Mouse (Mus musculus): ENCODE results near the gene Fam149b.
A peak's percentile ranks its signal among the peaks of the same experiment; 100 is the strongest.
"Not testable (repeated sequence)": the region's sequence is repeated elsewhere in the genome, so short reads cannot be mapped to it uniquely, and the experiment has no call there.

The Fam149b gene

DNA sequence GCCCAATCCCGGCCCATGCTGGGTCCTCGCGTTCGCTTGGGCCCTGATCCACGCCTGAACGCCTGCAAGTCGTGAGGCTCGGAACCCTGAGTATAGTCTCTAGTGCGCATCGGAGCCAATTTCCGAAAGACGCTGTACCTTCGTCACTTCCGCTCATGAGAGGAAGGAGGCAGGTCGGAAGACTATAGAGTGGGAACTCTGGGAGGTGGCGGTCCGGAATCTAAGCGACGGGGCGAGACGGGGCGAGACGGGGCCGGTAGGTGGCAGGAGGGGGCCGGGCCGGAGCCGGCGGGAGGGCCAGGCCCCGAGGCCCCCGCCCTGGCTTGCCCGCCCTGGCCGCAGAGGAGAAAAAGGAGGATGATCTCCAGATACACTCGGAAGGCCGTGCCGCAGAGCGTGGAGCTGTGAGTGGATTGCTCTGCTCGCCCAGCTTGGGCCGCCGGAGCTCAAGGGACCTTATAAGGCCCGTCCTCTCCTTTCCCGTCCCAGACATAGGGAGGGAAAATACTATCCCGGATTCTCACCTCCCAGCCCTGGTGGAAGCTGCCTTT, at the start of gene Fam149b, which contains the start of gene Ecd:
TSS of gene Fam149b (plus strand) at position 172 of the 551 bp plus-strand sequence.
TSS of gene Ecd (minus strand) at position 131 of the 551 bp plus-strand sequence.
- peak; percentile 95 for DNase-seq

GRCm38 (mm10) chr14:20305085-20305484, 42.9 kb upstream of the Fam149b start:
- not testable (repeated sequence) for DNase-seq

- DNase-seq: no peak
Observed at GRCm38 (mm10) chr14:20315137-20315536, 32.8 kb upstream of the Fam149b start.

GRCm38 (mm10) chr14:20319420-20319819, 28.5 kb upstream of the Fam149b start:
- peak; percentile 68 for DNase-seq

GRCm38 (mm10) chr14:20324196-20324595, 23.8 kb upstream of the Fam149b start:
- DNase-seq: no peak

DNA sequence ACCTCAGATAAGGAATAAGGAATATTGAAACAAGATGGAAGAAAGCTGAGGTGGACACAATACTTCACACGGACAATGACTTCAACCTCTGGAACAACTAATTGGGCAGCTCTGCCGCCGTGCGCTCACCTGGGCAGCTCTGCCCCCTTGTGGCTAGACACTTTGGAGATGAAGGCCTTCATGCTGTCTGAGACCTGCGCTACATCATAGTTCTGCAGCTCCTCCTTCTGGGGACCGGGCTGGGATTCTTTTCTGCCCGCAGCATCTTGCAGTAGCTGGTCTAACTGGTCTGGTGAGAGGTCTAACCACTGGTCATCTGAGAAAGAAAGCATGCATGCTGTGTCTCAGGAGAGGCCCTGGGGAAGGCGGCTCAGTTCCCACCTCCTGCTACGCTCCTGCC, 19.5 kb upstream of the Fam149b start:
- peak; percentile 44 for DNase-seq

DNA sequence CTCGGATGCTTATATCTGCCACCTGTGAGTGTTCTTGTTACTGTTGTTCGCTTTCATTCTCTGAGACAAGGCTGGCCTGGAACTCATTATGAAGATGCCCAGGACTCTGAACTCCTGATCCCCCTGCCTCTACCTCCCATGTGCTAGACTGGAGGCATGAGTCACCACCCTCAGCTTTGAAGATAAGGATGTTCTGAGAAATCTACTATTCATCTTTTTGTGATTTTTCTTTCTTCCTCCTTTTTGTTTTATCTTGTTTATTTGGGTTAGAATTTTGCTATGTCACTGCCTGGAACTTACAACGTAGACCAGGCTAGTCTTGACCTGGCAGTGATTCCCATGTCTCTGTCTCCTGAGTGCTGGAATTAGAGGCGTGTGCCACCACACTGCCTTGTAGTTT, 16.6 kb upstream of the Fam149b start:
- DNase-seq: no peak

DNA sequence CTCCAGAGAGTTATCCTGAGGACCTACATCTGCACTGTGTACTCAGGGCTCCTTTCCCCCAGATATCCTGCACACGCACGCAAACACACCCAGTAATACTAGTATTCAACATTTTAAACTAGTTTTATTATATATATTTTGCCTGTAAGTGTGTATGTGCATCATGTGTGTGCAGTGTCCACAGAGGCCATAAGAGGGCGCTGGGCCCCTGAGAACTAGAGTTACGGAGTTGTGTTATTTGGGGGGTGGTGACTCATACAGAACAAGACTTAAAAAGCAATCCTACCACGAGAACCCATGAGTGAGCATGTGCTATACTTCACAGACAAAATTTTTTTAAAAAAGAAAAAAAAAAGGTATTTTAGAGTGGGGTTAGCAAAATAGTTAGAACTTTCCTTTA, 8.5 kb upstream of the Fam149b start:
- no peak for DNase-seq

- DNase-seq: no peak
Observed at GRCm38 (mm10) chr14:20340149-20340548, 7.8 kb upstream of the Fam149b start.

- DNase-seq: no peak
Observed at GRCm38 (mm10) chr14:20340866-20341265, 7.1 kb upstream of the Fam149b start.

DNA sequence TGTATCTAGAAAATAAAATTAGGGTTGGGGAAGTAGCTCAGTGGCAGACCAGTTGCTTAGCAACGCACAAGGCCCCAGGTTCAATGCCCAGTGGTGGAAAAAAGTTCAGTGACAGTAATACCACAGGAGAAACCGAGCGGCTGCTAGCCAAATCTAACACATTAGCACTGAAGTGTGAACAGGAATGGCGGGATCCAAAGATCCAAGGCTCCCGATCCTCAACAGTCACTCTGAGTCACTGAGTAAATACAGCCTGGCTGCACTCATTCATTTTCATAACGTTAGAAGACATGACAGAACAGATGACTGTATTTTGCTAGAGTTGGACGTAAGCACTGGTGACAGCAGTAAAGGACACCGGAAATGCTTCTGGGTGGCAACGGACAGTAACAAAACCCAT, 2.1 kb upstream of the Fam149b start:
- no peak for DNase-seq

- DNase-seq: no peak
Observed at GRCm38 (mm10) chr14:20347441-20347990, 446 bp upstream of the Fam149b start.

- DNase-seq: no peak
Observed at GRCm38 (mm10) chr14:20363230-20363629, 15.3 kb downstream of the Fam149b start.

GRCm38 (mm10) chr14:20368271-20368670, 20.3 kb downstream of the Fam149b start:
- no peak for DNase-seq

- DNase-seq: no peak
Observed at GRCm38 (mm10) chr14:20370798-20371197, 22.8 kb downstream of the Fam149b start.

DNA sequence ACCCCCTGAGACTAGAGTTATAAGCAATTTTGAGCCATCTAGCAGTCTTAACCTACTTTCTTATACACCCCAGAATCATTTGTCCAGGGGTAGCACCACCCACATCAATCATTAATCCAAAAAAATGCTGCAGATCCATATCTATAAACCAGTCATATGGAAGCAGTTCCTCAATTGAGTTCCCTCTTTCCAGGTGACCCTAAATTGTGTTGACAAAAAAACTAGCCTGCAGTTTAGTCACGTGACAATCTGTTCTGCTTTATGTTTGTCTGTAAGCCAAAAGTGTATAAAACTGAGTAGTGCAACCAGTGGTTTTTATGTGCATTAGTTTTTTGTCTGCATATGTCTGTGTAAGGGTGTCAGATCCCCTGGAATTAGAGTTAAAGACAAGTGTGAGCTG, 23.9 kb downstream of the Fam149b start:
- DNase-seq: no peak

- DNase-seq: peak; percentile 32
Observed at GRCm38 (mm10) chr14:20377112-20377521, 29.2 kb downstream of the Fam149b start.

DNA sequence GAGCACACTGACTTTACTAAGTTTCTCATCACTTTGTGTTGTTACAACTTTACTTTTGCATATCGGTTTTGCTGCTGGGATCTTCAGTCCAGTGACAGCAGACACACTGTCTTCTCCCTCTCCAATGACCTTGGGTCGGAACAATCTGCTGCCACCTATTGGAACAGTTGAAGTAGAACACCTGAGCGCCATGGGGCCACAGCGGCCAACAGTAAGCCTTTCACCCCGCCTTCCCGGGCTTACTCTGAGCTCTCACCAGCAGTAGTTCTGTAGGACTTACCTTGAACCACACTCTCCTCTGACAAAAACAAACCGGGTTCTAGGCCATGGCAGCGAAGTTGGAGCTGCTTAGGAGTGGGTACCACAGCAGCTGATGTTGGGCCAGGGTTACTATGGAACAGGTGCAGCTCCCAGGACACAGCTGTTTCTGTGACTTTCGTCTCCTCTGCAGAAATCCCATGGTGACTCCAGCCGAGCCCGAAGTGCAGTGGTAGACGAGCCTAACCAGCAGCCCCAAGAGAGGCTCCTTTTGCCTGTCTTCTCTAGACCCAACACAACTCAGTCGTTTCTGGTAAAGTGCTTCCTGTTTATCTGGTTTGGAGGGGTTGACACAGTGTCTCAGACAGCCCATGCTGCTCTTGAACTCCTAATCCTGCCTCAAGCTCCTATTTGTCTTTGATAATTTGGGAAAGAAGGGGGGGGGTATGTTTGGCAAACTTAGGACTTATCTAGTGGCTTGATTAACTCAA, 30.5 kb downstream of the Fam149b start:
- peak; percentile 64 for DNase-seq

- DNase-seq: no peak
Observed at GRCm38 (mm10) chr14:20379087-20379640, 31.2 kb downstream of the Fam149b start.

DNA sequence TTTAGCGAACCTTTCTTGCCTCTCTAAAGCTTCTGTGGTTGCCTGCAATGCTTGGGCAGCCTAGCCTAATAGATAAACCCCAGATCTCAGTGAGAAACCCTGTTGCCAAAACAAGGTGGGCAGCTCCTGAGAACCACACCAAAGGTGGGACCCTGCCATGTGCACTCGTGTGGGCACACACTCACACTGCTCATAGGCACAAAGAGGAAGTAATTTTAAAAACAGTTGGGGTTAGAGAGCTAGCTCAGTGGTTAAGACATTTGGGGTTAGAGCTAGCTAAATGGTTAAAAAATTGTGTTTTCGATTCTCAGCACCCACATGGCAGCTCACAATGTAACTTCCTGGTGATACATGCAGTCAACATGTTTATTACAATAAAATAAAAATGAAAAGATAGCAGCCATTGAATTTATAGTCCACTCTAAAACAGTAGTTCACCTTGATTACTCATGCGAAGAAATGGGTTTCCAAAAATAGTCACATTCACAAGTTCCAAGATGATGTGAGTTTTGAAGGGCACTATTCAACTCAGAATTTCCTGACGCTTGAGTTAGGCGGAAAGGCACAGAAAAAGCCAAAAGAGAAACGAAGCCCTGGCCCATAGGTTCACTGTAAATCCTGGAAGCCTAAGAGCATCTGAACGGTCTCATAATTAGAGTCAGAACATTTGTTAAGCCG, 31.9 kb downstream of the Fam149b start:
- DNase-seq: no peak

DNA sequence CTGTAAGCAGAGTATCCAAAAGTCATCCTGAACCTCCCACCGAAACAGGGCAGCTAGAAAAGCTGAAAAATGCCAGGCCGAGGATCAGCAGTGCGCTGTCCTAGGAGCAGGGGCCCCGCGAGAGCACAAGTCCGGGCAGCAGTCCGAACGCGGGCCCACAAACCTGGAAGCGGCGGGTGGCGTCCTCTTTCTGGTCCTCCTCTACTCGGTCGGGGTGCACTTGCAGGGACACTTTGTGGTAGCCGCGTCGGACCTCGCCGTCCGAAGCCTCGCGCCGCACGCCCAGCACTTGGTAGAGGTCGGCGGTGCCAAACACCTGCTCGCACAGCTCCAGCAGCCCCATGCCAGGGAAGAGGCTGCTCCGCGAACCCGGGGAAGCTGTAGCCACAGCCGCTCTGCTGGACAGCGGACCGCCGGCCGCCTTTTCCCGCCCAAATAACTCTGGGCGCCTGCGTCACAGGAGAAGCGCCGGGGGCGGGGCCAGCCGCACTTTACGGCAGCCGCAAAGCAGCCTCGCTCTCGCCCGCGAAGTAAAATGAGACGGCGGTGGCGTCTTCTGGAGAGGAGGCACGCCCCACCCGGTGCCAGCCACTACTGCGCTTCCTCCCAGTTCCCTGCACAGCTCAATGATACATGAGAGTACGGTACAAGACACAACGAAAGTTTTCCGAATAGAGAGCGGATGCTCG, 40.6 kb downstream of the Fam149b start, which contains the start of gene Dnajc9:
TSS of gene Dnajc9 (minus strand) at position 470 of the 689 bp plus-strand sequence.
- peak; percentile 98 for DNase-seq

DNA sequence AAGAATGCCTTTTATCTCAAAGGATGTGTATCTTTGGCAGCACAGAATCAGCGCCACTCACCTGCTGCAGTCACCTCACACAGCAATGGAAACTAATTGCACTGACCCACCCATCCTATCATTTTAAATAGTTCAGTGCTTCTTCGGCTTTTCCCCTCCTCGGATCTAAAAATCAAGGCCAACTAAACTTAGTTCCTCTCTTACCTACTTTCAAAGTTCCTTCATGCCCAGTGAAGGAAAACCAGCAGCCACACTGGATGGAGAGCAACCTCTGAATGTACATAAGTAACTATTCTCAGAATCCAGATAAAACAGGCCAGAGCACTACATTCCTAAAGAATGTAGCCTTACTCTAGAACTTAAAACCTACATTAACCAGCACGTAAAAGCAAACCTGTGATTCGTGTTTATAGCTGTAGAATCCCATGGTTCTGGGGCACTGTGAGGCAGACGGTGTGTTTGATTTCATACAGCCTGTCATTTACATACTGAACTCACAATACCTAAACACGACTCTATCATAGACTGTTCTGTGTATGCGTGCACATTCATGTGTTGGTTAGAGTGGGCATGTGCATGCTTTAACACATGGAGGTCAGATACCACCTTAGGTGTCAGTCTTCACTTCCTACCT, 41.6 kb downstream of the Fam149b start:
- no peak for DNase-seq

Data from kidney, postnatal 10 days (tissue).